In genomic region chr17:79109576-79109975, GRCm38 (mm10) we compare ENCODE assay signal across 25 mouse cellular contexts. TPM values are rescaled to one million over a fixed set of nuclear protein-coding genes. Genes with fewer than 3 reads are reported as not detected.
A peak's percentile ranks its signal among the peaks of the same experiment; 100 is the strongest.
DNase-seq lines count a peak whose midpoint lies in the region; ATAC-seq lines count a peak whose summit lies in the region.
"Had no signal": no experiment of that assay in that cellular context is flagged by ENCODE, and none has a peak within 500 bp of the region (broad histone marks: within the 10 kb centered on the region; RNA-seq: fewer than 3 reads in every experiment).

No protein-coding gene starts in this region.

- H3K9ac ChIP-seq in forebrain, embryonic 15.5 days (replicated peaks) = no peak overlapping the region
- H3K9ac ChIP-seq: embryonic facial prominence, embryonic 13.5 days; embryonic facial prominence, embryonic 15.5 days; forebrain, embryonic 12.5 days; forebrain, postnatal 0 days had no signal

- H3K4me3 ChIP-seq in forebrain, embryonic 15.5 days = no peak overlapping the region
- H3K4me3 ChIP-seq: embryonic facial prominence, embryonic 13.5 days; embryonic facial prominence, embryonic 15.5 days; erythroblast, embryonic 14.5 days; forebrain, embryonic 10.5 days; forebrain, embryonic 12.5 days had no signal

- peak; percentile 66 for DNase-seq in adrenal gland, adult 2 months
- no peak for DNase-seq in adrenal gland, postnatal 25 days
- peak; percentile 40 for DNase-seq in adrenal gland, adult 8-10 months
- DNase-seq in adrenal gland, postnatal 10 days = peak; percentile 15
- DNase-seq in adrenal gland, postnatal 36 days = peak; percentile 24 to 31
- no peak for DNase-seq in cerebellum, adult 11 months
- DNase-seq: cerebellum, adult 18-20 months; cerebellum, adult 8-10 months; cerebellum, adult 9-11 months; cerebellum, postnatal 14 days; cerebellum, postnatal 36 days; embryo, embryonic 11 days; forebrain, postnatal 0 days had no signal

- H3K27ac ChIP-seq in forebrain, embryonic 15.5 days (replicated peaks) = no peak overlapping the region
- H3K27ac ChIP-seq: embryonic facial prominence, embryonic 13.5 days; embryonic facial prominence, embryonic 15.5 days; forebrain, embryonic 10.5 days; forebrain, embryonic 12.5 days had no signal

- no peak overlapping the region for H3K4me2 ChIP-seq in forebrain, embryonic 15.5 days (replicated peaks)
- H3K4me2 ChIP-seq: embryonic facial prominence, embryonic 13.5 days; embryonic facial prominence, embryonic 15.5 days; forebrain, embryonic 12.5 days had no signal

- WGBS in forebrain, embryonic 15.5 days = 79% methylated on average over 9 of the region's 9 CpGs

- no peaks in the 10 kb centered on the region for H3K27me3 ChIP-seq in forebrain, embryonic 15.5 days
- H3K27me3 ChIP-seq: CH12.LX; embryonic facial prominence, embryonic 13.5 days; embryonic facial prominence, embryonic 15.5 days; forebrain, embryonic 12.5 days; Patski had no signal

- no peaks in the 10 kb centered on the region for H3K4me1 ChIP-seq in forebrain, embryonic 15.5 days
- H3K4me1 ChIP-seq: embryonic facial prominence, embryonic 13.5 days; embryonic facial prominence, embryonic 15.5 days; forebrain, embryonic 10.5 days; forebrain, embryonic 12.5 days had no signal

- H3K9me3 ChIP-seq in forebrain, embryonic 15.5 days = no peaks in the 10 kb centered on the region
- H3K9me3 ChIP-seq: embryonic facial prominence, embryonic 13.5 days; embryonic facial prominence, embryonic 15.5 days; forebrain, embryonic 10.5 days; forebrain, embryonic 12.5 days; G1E had no signal

- no peak for ATAC-seq in forebrain, embryonic 15.5 days (replicated peaks)
- ATAC-seq: activated CD4-positive, CD25-positive, alpha-beta regulatory T cell, adult 4 months; CD4-positive, CD25-positive, alpha-beta regulatory T cell, adult 4 months; forebrain, embryonic 14.5 days; forebrain, postnatal 0 days; Patski had no signal

- H3K36me3 ChIP-seq in forebrain, embryonic 15.5 days = no peaks in the 10 kb centered on the region
- H3K36me3 ChIP-seq: embryonic facial prominence, embryonic 13.5 days; embryonic facial prominence, embryonic 15.5 days; forebrain, embryonic 10.5 days; forebrain, embryonic 12.5 days; G1E had no signal

RNA-seq across cellular contexts. Expression of gene Qpct, which starts 57.9 kb away (rescaled TPM):
- 1 to 10 TPM; 6.4 to 8.2 TPM for total RNA-seq in adrenal gland, adult 2 months (2021)
- polyA plus RNA-seq in adrenal gland, adult 2 months (2012; rRNA removed) = 1.5 and 1.8 TPM in 2 replicates
- total RNA-seq in adrenal gland, postnatal 25 days (2021) = 4.5 and 7.0 TPM in 2 replicates
- 1 to 10 TPM; 6.3 to 9.1 (median 7.2) TPM for total RNA-seq in adrenal gland, adult 8-10 months (2022)
- total RNA-seq in adrenal gland, postnatal 10 days (2021) = 10 to 100 TPM; 17.7 to 24.7 TPM
- 1 to 10 TPM; 8.1 to 8.2 TPM for total RNA-seq in adrenal gland, postnatal 36 days (2021)
- polyA plus RNA-seq in forebrain, embryonic 15.5 days (2015; fragmentation: Nextera tagmentation; extraction: Ambion mirVana) = 12.2 and 13.7 TPM in 2 replicates
- total RNA-seq: CH12.LX had no signal
- polyA plus RNA-seq: erythroblast, embryonic 14.5 days; G1E had no signal

Comparison
In these comparisons a context has a peak if more than half of its experiments do, and no peak if none do; other contexts are left out.
1. DNase-seq: peak in adrenal gland, adult 2 months (single experiment), adrenal gland, adult 8-10 months (single experiment), adrenal gland, postnatal 10 days (single experiment) and adrenal gland, postnatal 36 days (2 of 2); none in adrenal gland, postnatal 25 days (single experiment) and cerebellum, adult 11 months (single experiment).